Mouse (Mus musculus): ENCODE measurements at regions not wholly inside any gene's neighbourhood (a gene's known extent, or its start where the extent isn't known, plus 50 kb on each side); places are given as distances from the start of the nearest gene placed in this dataset.

DNA sequence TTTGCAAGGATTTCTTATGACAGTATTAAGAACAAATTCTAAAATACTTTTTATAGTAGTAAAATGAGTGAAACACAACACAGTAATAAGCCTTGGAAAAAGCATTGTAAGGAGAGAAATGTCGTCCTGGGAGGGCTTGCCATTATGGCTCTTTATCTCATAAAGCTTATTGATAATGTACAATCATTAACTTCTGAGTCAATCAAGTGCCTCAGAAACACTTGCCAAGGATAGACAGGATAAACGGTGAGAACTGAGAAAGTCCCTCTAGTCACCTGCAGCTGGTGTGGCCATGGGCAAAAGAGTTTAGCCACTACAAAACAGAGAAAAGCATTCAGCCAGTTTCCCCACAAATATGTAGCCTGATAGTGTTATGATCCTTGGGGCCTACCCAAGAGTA, 1386.8 kb upstream of the Alcam start:
- TF ChIP-seq TCF12 (IDR thresholded peaks at IDR 0.05; ENCODE audit: insufficient read depth, poor library complexity, severe bottlenecking): no peak
- no peak for TF ChIP-seq POLR2A (IDR thresholded peaks at IDR 0.05; ENCODE audit: insufficient read length, low read depth)
- TF ChIP-seq MYOG (IDR thresholded peaks at IDR 0.05; ENCODE audit: control insufficient read depth in 1 of 3, insufficient read depth in 1 of 3, insufficient read length in 2 of 3, low read depth in 2 of 3): no peak
- TF ChIP-seq TCF3 (IDR thresholded peaks at IDR 0.05; ENCODE audit: insufficient read length, low read depth): no peak
- no peak for TF ChIP-seq SRF (IDR thresholded peaks at IDR 0.05; ENCODE audit: control insufficient read depth, insufficient read length, low read depth)
- TF ChIP-seq USF1 (IDR thresholded peaks at IDR 0.05; ENCODE audit: low read depth): no peak
- no peak for TF ChIP-seq E2F4 (IDR thresholded peaks at IDR 0.05; ENCODE audit: insufficient read depth)
- no peak for TF ChIP-seq MAX (IDR thresholded peaks at IDR 0.05; ENCODE audit: low read depth)
- TF ChIP-seq MYOD1 (IDR thresholded peaks at IDR 0.05; ENCODE audit: control insufficient read depth in 1 of 3, insufficient read length in 2 of 3, low read depth in 2 of 3): no peak

Data from myocyte (in vitro differentiated cells).